Mouse (Mus musculus): ENCODE measurements around the gene Ap2a2.
A peak's percentile ranks its signal among the peaks of the same experiment; 100 is the strongest.
"Not testable (repeated sequence)": the region's sequence is repeated elsewhere in the genome, so short reads cannot be mapped to it uniquely, and the experiment has no call there.

Ap2a2 gene

DNA sequence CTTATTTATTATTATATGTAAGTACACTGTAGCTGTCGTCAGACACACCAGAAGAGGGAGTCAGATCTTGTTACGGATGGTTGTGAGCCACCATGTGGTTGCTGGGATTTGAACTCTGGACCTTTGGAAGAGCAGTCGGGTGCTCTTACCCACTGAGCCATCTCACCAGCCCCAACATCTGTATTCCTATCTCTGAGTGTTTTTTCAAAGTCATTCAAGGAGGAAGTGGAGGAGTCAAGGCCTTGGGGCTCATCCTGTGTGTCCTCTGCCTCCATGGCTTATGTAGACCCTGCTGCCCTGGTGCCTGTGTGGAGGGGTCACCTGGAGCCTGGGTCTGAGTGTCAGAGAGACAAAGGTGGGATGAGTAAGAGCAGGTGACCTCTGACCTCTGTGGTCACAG, 107.1 kb downstream of the Ap2a2 start:
- DNase-seq = not testable (repeated sequence)

GRCm38 (mm10) chr7:141670999-141671398, 109.0 kb downstream of the Ap2a2 start:
- DNase-seq = peak; percentile 32

DNA sequence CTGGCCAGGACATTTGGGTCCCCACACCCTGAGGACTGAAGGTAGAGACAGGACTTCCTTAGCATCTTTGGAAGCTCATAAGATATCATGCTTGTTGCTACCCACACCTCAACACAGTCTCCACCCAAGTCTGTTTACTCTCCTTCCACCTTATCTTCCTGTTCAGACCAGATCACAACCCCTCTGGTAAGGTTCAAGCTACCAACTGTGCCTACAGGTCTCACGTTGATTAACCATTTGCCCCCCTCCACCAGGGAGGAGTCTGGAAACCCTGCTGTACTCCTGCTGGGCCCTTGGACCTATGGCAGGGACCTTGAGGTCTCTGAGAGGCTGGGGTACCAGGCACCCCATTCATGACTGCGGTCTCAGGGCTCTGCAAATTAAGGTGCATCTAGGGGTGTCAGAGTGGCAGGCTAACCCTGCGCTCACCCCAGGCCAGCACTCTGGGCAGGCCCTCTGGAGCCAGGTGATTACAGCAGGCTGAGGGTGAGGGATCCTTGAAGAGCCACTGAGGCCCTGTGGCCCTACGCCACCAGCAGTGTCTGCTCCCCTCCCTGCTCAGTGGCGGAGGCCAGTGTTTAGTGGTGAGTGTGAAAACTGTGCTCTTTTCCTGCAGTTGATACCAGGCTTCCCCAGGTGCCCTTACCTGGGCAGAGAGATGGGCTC, 109.8 kb downstream of the Ap2a2 start:
- no peak for DNase-seq

- DNase-seq = no peak
Measured at GRCm38 (mm10) chr7:141678922-141679321, 116.9 kb downstream of the Ap2a2 start.
